Comparison of ENCODE assay signal across 10 mouse cellular contexts in genomic region chr3:88630849-88631341, GRCm38 (mm10). TPM values are rescaled to one million over a fixed set of nuclear protein-coding genes. Genes with fewer than 3 reads are reported as not detected.
DNase-seq lines count a peak whose midpoint lies in the region; ATAC-seq and TF ChIP-seq lines count a peak whose summit lies in the region.
"Had no signal": no experiment of that assay in that cellular context is flagged by ENCODE, and none has a peak within 500 bp of the region (broad histone marks: within the 10 kb centered on the region; RNA-seq: fewer than 3 reads in every experiment).

No protein-coding gene starts in this region.

- H3K27ac ChIP-seq in left cerebral cortex, adult 2 months: peak overlapping the region; percentile 98
- H3K27ac ChIP-seq in heart, embryonic 10.5 days: peak overlapping the region; percentile 74
- H3K27ac ChIP-seq in limb, embryonic 13.5 days: peak overlapping the region; percentile 44; the same call in 1 of the 2 replicates
- no peak overlapping the region for H3K27ac ChIP-seq in forebrain, embryonic 13.5 days

- peaks cover 76% of the 10 kb centered on the region for H3K4me1 ChIP-seq in heart, embryonic 10.5 days
- peaks cover 16% of the 10 kb centered on the region for H3K4me1 ChIP-seq in limb, embryonic 13.5 days
- peaks cover 40% of the 10 kb centered on the region for H3K4me1 ChIP-seq in forebrain, embryonic 13.5 days

- H3K9ac ChIP-seq in limb, embryonic 13.5 days: no peak overlapping the region
- H3K9ac ChIP-seq in forebrain, embryonic 13.5 days: no peak overlapping the region

- no peaks in the 10 kb centered on the region for H3K27me3 ChIP-seq in heart, embryonic 10.5 days (ENCODE audit: insufficient read depth, poor library complexity, severe bottlenecking)
- H3K27me3 ChIP-seq in limb, embryonic 13.5 days: no peaks in the 10 kb centered on the region
- H3K27me3 ChIP-seq in forebrain, embryonic 13.5 days: no peaks in the 10 kb centered on the region

- intact Hi-C loops in left cerebral cortex, adult 2 months (cut with DNase I): loop anchor here (1.0 kb wide), 1 partner anchor 8 kb away; no protein-coding TSS in a partner anchor
- intact Hi-C loops in left cerebral cortex, postnatal 4 days (cut with DNase I): no loop called here
- intact Hi-C loops in gastrocnemius, postnatal 14 days (cut with DNase I; ENCODE audit: low total_unique reads): no loop called here

- H3K9me3 ChIP-seq in heart, embryonic 10.5 days: no peaks in the 10 kb centered on the region
- no peaks in the 10 kb centered on the region for H3K9me3 ChIP-seq in limb, embryonic 13.5 days
- no peaks in the 10 kb centered on the region for H3K9me3 ChIP-seq in forebrain, embryonic 13.5 days (replicated peaks)

- ATAC-seq in limb, embryonic 13.5 days (ENCODE audit: low FRiP score, low read depth): no peak
- ATAC-seq in forebrain, embryonic 13.5 days: no peak

- no peak overlapping the region for H3K4me2 ChIP-seq in limb, embryonic 13.5 days (replicated peaks)
- H3K4me2 ChIP-seq in forebrain, embryonic 13.5 days: no peak overlapping the region

- 55% methylated on average over 6 of the region's 6 CpGs for WGBS in heart, embryonic 10.5 days
- 70% methylated on average over 6 of the region's 6 CpGs for WGBS in limb, embryonic 13.5 days
- 65% methylated on average over 6 of the region's 6 CpGs for WGBS in forebrain, embryonic 13.5 days

- DNase-seq in left cerebral cortex, adult 2 months (ENCODE audit: extremely low spot score in 1 of 2, low spot score in 2 of 2): peak; percentile 62 to 64
- no peak for DNase-seq in left cerebral cortex, postnatal 4 days
- DNase-seq in heart, embryonic 10.5 days (ENCODE audit: low spot score): no peak
- DNase-seq in right cerebral cortex, postnatal 4 days: peak; percentile 42
- no peak for DNase-seq in gastrocnemius, postnatal 14 days
- no peak for DNase-seq in retina, postnatal 1 day

- H3K36me3 ChIP-seq in heart, embryonic 10.5 days: peaks cover 93% of the 10 kb centered on the region
- H3K36me3 ChIP-seq in limb, embryonic 13.5 days: peaks cover 86% of the 10 kb centered on the region
- H3K36me3 ChIP-seq in forebrain, embryonic 13.5 days (ENCODE audit: poor library complexity, severe bottlenecking): peaks cover 77% of the 10 kb centered on the region

- H3K4me3 ChIP-seq in left cerebral cortex, adult 2 months: peak overlapping the region; percentile 59
- H3K4me3 ChIP-seq in heart, embryonic 10.5 days: no peak overlapping the region
- no peak overlapping the region for H3K4me3 ChIP-seq in limb, embryonic 13.5 days
- H3K4me3 ChIP-seq in forebrain, embryonic 13.5 days: no peak overlapping the region

- no peak for TF ChIP-seq CTCF in left cerebral cortex, adult 2 months (IDR thresholded peaks at IDR 0.05)

RNA-seq across cellular contexts. Expression of gene Rxfp4, which starts 22.0 kb away (rescaled TPM):
- total RNA-seq in left cerebral cortex, adult 2 months (2021): not detected
- not detected for total RNA-seq in left cerebral cortex, postnatal 4 days (2021)
- polyA plus RNA-seq in heart, embryonic 10.5 days (2016; fragmentation: Nextera tagmentation; extraction: Ambion mirVana): not detected in 2 replicates
- polyA plus RNA-seq in limb, embryonic 13.5 days (2015; fragmentation: Nextera tagmentation; extraction: Ambion mirVana): not detected in 2 replicates
- not detected in 2 replicates for polyA plus RNA-seq in forebrain, embryonic 13.5 days (2015; fragmentation: Nextera tagmentation; extraction: Ambion mirVana)
- not detected for total RNA-seq in gastrocnemius, postnatal 14 days (2021)
- total RNA-seq: left cerebral cortex, adult 8-10 months had no signal
- polyA plus RNA-seq: testis, adult 2 months had no signal

RNA-seq across cellular contexts. Expression of gene Arhgef2, which starts 25.1 kb away (rescaled TPM):
- 100 to 1,000 TPM; 239 to 266 TPM for total RNA-seq in left cerebral cortex, adult 2 months (2021)
- 100 to 1,000 TPM; 129 to 134 TPM for total RNA-seq in left cerebral cortex, postnatal 4 days (2021)
- 82.5 and 108 TPM in 2 replicates for polyA plus RNA-seq in heart, embryonic 10.5 days (2016; fragmentation: Nextera tagmentation; extraction: Ambion mirVana)
- 105 and 107 TPM in 2 replicates for polyA plus RNA-seq in limb, embryonic 13.5 days (2015; fragmentation: Nextera tagmentation; extraction: Ambion mirVana)
- 151 and 162 TPM in 2 replicates for polyA plus RNA-seq in forebrain, embryonic 13.5 days (2015; fragmentation: Nextera tagmentation; extraction: Ambion mirVana)
- 10 to 100 TPM; 42.5 to 48.1 TPM for total RNA-seq in gastrocnemius, postnatal 14 days (2021)

RNA-seq across cellular contexts. Expression of gene Khdc4, which starts 54.7 kb away (rescaled TPM):
- total RNA-seq in left cerebral cortex, adult 2 months (2021): 10 to 100 TPM; 55.3 to 59.3 TPM
- total RNA-seq in left cerebral cortex, postnatal 4 days (2021): 10 to 100 TPM; 76.3 to 78.3 TPM
- polyA plus RNA-seq in heart, embryonic 10.5 days (2016; fragmentation: Nextera tagmentation; extraction: Ambion mirVana): 73.3 and 87.3 TPM in 2 replicates
- polyA plus RNA-seq in limb, embryonic 13.5 days (2015; fragmentation: Nextera tagmentation; extraction: Ambion mirVana): 106 TPM in 2 replicates
- 97.8 and 102 TPM in 2 replicates for polyA plus RNA-seq in forebrain, embryonic 13.5 days (2015; fragmentation: Nextera tagmentation; extraction: Ambion mirVana)
- 10 to 100 TPM; 18.0 to 20.8 TPM for total RNA-seq in gastrocnemius, postnatal 14 days (2021)

RNA-seq across cellular contexts. Expression of gene Ssr2, which starts 55.2 kb away (rescaled TPM):
- total RNA-seq in left cerebral cortex, adult 2 months (2021): 10 to 100 TPM; 90.2 to 90.3 TPM
- total RNA-seq in left cerebral cortex, postnatal 4 days (2021): 100 to 1,000 TPM; 114 to 121 TPM
- polyA plus RNA-seq in heart, embryonic 10.5 days (2016; fragmentation: Nextera tagmentation; extraction: Ambion mirVana): 184 and 207 TPM in 2 replicates
- polyA plus RNA-seq in limb, embryonic 13.5 days (2015; fragmentation: Nextera tagmentation; extraction: Ambion mirVana): 294 and 306 TPM in 2 replicates
- polyA plus RNA-seq in forebrain, embryonic 13.5 days (2015; fragmentation: Nextera tagmentation; extraction: Ambion mirVana): 139 and 143 TPM in 2 replicates
- 10 to 100 TPM; 80.7 to 98.2 TPM for total RNA-seq in gastrocnemius, postnatal 14 days (2021)

Comparison
In these comparisons a context has a peak if more than half of its experiments do, and no peak if none do; other contexts are left out.
1. DNase-seq: peak in left cerebral cortex, adult 2 months (2 of 2) and right cerebral cortex, postnatal 4 days (single experiment); none in left cerebral cortex, postnatal 4 days (single experiment), heart, embryonic 10.5 days (single experiment), gastrocnemius, postnatal 14 days (single experiment) and retina, postnatal 1 day (single experiment).